Mouse (Mus musculus): ENCODE results near the gene Arhgef38. TPM values are rescaled to one million over a fixed set of nuclear protein-coding genes. Genes with fewer than 3 reads are reported as not detected.

The Arhgef38 gene
- total RNA-seq, 2 experiments from 2014 or later, result not detected

GRCm38 (mm10) chr3:133092936-133093335, 141.8 kb downstream of the Arhgef38 start:
- no peak for DNase-seq (ENCODE audit: low spot score in 2 of 2)

DNA sequence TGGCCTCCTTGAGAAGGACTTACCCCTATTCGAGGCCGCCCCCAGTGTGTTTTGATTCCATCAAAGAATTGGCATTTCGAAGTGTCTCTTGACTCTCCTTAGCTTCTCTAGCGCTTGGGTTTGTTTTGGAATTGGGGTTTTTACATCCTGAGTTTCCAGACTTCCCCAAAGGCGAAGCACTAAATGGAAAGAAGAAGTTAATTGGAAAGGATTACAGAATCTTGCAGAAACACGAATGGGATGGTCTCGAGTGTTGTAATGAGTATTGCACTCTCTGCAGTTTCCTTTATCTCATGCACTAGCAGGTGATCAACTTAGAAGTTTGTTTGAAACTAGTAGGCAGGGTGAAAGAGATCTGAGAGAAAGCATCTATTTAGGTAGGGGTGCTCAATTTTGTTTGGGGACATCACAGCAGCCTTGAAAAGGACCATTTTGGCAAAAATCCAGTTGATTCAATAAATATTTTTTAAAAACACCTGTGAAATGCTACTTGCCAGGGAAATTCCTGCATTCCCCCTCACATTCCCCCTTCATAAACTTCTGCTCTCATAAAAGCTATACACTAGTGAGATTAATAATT, 142.4 kb downstream of the Arhgef38 start:
- DNase-seq (ENCODE audit: low spot score in 2 of 2), result no peak

DNA sequence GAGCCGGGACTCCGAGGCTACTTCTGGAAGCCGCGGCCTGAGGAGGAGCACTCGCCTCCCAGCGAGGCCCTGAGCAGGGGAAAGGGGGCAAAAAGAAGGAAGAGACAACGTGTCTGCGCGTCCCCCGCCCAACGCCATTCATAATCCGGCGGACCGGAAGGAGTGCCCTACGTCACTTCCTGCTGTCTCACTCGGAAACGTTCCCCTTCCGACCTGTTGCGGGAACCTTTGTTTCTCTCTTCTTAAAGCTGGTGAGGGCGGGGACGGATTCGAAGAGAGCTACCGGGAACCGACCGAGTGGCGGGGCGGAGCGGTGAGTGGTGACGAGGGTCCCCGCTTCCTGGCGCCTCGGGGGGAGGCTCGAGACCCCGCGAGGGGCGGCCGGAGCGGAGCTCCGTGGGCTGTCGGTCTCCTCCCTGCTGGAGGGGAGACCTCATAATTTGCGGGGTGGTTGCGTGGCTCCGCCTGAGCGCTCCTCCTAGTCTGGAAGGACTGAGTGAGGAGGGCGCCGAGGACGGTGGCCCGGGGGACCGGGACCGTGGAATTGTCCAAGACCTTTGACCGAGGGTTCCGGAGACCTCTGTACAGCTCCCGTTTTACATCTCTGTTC, 143.0 kb downstream of the Arhgef38 start, which contains the start of the genes Ints12 and Gstcd:
Gene Ints12, plus strand, starts transcription at position 177 of the 610 bp plus-strand sequence.
Gene Gstcd, minus strand, starts transcription at position 370 of the 610 bp plus-strand sequence.
- DNase-seq (ENCODE audit: low spot score in 2 of 2), result peak; percentile 83 to 89

GRCm38 (mm10) chr3:133091121-133091663, 143.6 kb downstream of the Arhgef38 start:
- DNase-seq (ENCODE audit: low spot score in 2 of 2), result no peak

DNA sequence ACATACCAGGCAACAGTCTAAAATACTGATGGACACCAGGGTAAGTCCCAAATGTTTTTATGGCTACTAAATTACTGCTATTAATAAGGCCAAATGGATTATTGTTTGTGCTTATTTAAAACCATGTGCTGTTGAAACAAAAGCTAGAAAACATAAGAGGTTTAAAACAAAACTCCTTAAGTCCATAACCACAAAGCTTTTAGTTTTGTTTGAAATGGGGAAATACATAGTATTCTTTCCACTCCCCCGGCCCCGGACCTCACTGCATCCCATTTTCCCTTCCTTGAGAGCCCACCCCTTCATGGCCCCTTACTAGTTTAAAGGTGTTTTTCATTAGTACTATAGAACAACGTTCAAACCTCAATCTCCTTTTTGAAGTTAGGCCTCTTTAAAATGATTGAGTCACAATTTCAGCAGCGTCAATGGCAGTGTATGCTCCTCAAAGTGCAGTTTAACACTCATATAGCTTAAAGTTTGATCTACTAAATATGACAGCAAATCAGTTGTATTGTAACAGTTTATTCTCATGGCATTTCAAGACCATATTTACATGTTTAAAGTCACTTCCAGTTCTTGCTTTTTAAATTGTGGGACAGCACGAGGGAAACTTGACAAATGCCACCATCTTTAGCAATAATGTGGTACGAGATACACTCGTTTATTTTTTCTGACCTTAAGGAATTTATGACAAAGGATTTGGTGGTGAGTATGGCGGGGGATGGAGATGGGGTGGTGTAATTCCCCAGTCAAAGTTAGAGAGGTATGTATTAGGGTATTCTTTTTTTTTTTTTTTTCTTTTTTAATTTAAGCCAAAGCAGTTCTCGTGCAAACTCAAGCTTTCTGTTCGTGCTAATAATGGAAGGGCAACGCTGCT, 144.3 kb downstream of the Arhgef38 start:
- DNase-seq (ENCODE audit: low spot score in 2 of 2), result no peak

DNA sequence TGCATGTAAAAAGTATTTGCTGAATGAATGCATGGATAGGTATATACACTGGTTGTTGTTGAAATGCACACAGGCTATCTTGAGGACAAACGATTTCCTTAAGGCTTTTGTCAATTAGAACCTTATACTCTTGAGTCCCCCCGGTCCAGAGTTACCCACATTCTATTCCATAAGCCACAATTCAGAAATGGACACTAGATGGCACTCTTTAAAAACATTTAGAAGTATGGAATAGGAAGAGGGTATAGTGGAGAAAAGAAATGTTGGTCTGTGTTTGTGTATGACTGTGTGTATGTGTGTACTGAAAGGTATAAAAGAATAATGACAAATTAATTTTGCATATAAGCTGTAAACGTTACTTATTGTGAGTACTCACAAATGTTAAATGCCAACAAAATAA, 148.9 kb downstream of the Arhgef38 start:
- no peak for DNase-seq (ENCODE audit: low spot score in 2 of 2)

- no peak for DNase-seq (ENCODE audit: low spot score in 2 of 2)
Observed at GRCm38 (mm10) chr3:133082736-133083135, 152.0 kb downstream of the Arhgef38 start.

DNA sequence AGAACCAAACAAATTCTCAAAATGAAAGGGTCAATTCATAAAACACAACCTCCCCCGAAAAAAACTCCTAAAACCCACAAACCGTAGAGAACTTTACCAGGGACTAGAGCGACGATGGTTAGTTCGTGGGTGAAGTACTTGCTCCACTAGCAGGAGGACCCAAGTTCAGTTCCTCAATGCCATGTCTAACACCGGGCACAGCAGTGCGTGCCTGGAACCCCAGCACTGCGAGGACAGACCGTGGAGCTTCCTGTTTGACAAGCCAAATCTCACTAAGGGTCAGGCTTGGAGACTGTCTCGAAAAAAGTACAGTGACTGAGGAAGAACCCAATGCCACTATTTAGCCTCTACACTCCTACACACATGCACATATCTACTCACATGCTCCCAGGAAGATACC, 159.2 kb downstream of the Arhgef38 start:
- DNase-seq (ENCODE audit: low spot score in 2 of 2), result no peak

Other genes with a start within 250 kb of the Arhgef38 start
- 10 to 100 TPM; 12.3 TPM for gene Ints12, start 143.1 kb downstream of the Arhgef38 start, total RNA-seq (2021)
- gene Gstcd, start 142.9 kb downstream of the Arhgef38 start, total RNA-seq (2021), result 1 to 10 TPM; 7.9 to 9.3 TPM
- 10 to 100 TPM; 54.6 to 68.5 TPM for gene Ppa2, start 75.2 kb upstream of the Arhgef38 start, total RNA-seq (2021)

Data from adrenal gland, adult 18-20 months (tissue).